Mouse (Mus musculus) MEL (cell line): ENCODE measurements around the gene Tmem161a. TPM values are rescaled to one million over a fixed set of nuclear protein-coding genes. Genes with fewer than 3 reads are reported as not detected.

ENCODE experiments used
- DNase-seq: peaks from one replicate; pipeline ENCODE4 v3.0.0; 2011; ENCODE audit warnings: low read depth, low spot score
- H3K27ac ChIP-seq: 2 replicates; pipeline ENCODE4 v1.5.1; 2012; ENCODE audit warnings: low read depth, mild to moderate bottlenecking, control low read depth, low read length, moderate library complexity; ENCODE audit not compliant: control insufficient read depth
- H3K27me3 ChIP-seq, 2 experiments: fragments of 150-350 bp in 1 of 2; sonication (generic) in 1 of 2; 2 replicates each; pipeline ENCODE4 v1.6.1; 2012; ENCODE audit warnings: low read length in 2 of 2, mild to moderate bottlenecking in 2 of 2, improper control_type of control experiment in 1 of 2, moderate library complexity in 1 of 2; ENCODE audit not compliant: insufficient read depth in 2 of 2, control insufficient read depth in 1 of 2
- H3K36me3 ChIP-seq, 2 experiments: 2 replicates each; pipeline ENCODE4 v1.6.1; 2012 to 2014; ENCODE audit warnings: low read length in 2 of 2, improper control_type of control experiment in 1 of 2, inconsistent platforms in 1 of 2, mild to moderate bottlenecking in 1 of 2; ENCODE audit not compliant: insufficient read depth in 2 of 2, control insufficient read depth in 1 of 2
- H3K4me1 ChIP-seq, 2 experiments: fragments of 150-350 bp in 1 of 2; sonication (generic) in 1 of 2; 2 replicates each; pipeline ENCODE4 v1.6.1; 2012; ENCODE audit warnings: low read length in 2 of 2, improper control_type of control experiment in 1 of 2, mild to moderate bottlenecking in 1 of 2; ENCODE audit not compliant: insufficient read depth in 2 of 2, control insufficient read depth in 1 of 2
- H3K4me3 ChIP-seq, 2 experiments: fragments of 150-350 bp in 1 of 2; sonication (generic) in 1 of 2; 2 replicates each; pipeline ENCODE4 v1.5.1; 2012; ENCODE audit warnings: low read depth in 2 of 2, low read length in 2 of 2, mild to moderate bottlenecking in 2 of 2, moderate library complexity in 2 of 2, control low read depth in 1 of 2, improper control_type of control experiment in 1 of 2; ENCODE audit not compliant: control insufficient read depth in 1 of 2, insufficient read depth in 1 of 2
- H3K79me2 ChIP-seq: 2 replicates; pipeline ENCODE4 v1.6.1; 2012; ENCODE audit warnings: mild to moderate bottlenecking, low read length, moderate library complexity; ENCODE audit not compliant: control insufficient read depth, poor library complexity, insufficient read depth
- H3K9ac ChIP-seq: 2 replicates; pipeline ENCODE4 v1.6.1; 2012; ENCODE audit warnings: low read depth, mild to moderate bottlenecking, control low read depth, low read length, moderate library complexity; ENCODE audit not compliant: control insufficient read depth, poor library complexity, severe bottlenecking
- H3K9me3 ChIP-seq: fragments of 150-350 bp; sonication (generic); replicated peaks from 2 replicates; pipeline ENCODE4 v1.6.1; 2012; ENCODE audit warnings: mild to moderate bottlenecking, low read length, improper control_type of control experiment, moderate library complexity; ENCODE audit not compliant: insufficient read depth
- BHLHE40 ChIP-seq: IDR thresholded peaks from 2 replicates; pipeline ENCODE4 v1.6.1; 2012; ENCODE audit warnings: low read depth, mild to moderate bottlenecking, inconsistent platforms, low read length, improper control_type of control experiment, borderline replicate concordance
- CHD1 ChIP-seq: IDR thresholded peaks from 2 replicates; pipeline ENCODE4 v1.6.1; 2012; ENCODE audit warnings: low read depth, mild to moderate bottlenecking, inconsistent platforms, low read length, improper control_type of control experiment
- CTCF ChIP-seq, 3 experiments: IDR thresholded peaks in 2 of 3; conservative IDR thresholded peaks in 1 of 3; 2 replicates each; pipeline ENCODE4 v1.5.1; 2011 to 2012; ENCODE audit warnings: low read length in 3 of 3, low read depth in 2 of 3, mild to moderate bottlenecking in 2 of 3, improper control_type of control experiment in 1 of 3, inconsistent platforms in 1 of 3, mixed read lengths in 1 of 3, moderate library complexity in 1 of 3; ENCODE audit not compliant: control insufficient read depth in 1 of 3, insufficient read depth in 1 of 3, poor library complexity in 1 of 3, severe bottlenecking in 1 of 3
- ELF1 ChIP-seq: IDR thresholded peaks from 2 replicates; pipeline ENCODE4 v1.6.1; 2014; ENCODE audit warnings: low read depth, mild to moderate bottlenecking, inconsistent platforms, low read length, improper control_type of control experiment, moderate library complexity
- EP300 ChIP-seq, 2 experiments: IDR thresholded peaks; 2 replicates each; pipeline ENCODE4 v1.6.1; 2011; ENCODE audit warnings: improper control_type of control experiment in 2 of 2, low read length in 2 of 2, low read depth in 1 of 2, mild to moderate bottlenecking in 1 of 2
- ETS1 ChIP-seq: IDR thresholded peaks from 2 replicates; pipeline ENCODE4 v1.6.1; 2012; ENCODE audit warnings: low read depth, mild to moderate bottlenecking, inconsistent platforms, low read length, improper control_type of control experiment, moderate library complexity
- GATA1 ChIP-seq: IDR thresholded peaks from 2 replicates; pipeline ENCODE4 v1.6.1; 2011; ENCODE audit warnings: low read depth, low read length, improper control_type of control experiment
- KAT2A ChIP-seq: conservative IDR thresholded peaks from 2 replicates; pipeline ENCODE4 v1.6.1; 2012; ENCODE audit warnings: low read depth, low read length, improper control_type of control experiment, inconsistent platforms
- MAX ChIP-seq: IDR thresholded peaks from 2 replicates; pipeline ENCODE4 v1.6.1; 2011; ENCODE audit warnings: low read length, improper control_type of control experiment
- MAZ ChIP-seq: IDR thresholded peaks from 2 replicates; pipeline ENCODE4 v1.6.1; 2012; ENCODE audit warnings: low read depth, mild to moderate bottlenecking, inconsistent platforms, low read length, improper control_type of control experiment
- MYB ChIP-seq: IDR thresholded peaks from 2 replicates; pipeline ENCODE4 v1.6.1; 2011; ENCODE audit warnings: mild to moderate bottlenecking, low read depth, low read length, improper control_type of control experiment
- MYC ChIP-seq: IDR thresholded peaks from 2 replicates; pipeline ENCODE4 v1.6.1; 2011; ENCODE audit warnings: low read depth, mild to moderate bottlenecking, low read length, improper control_type of control experiment, moderate library complexity
- NRF1 ChIP-seq: IDR thresholded peaks from 2 replicates; pipeline ENCODE4 v1.6.1; 2014; ENCODE audit warnings: low read depth, mild to moderate bottlenecking, inconsistent platforms, low read length, improper control_type of control experiment, moderate library complexity; ENCODE audit not compliant: poor library complexity, insufficient read depth, severe bottlenecking
- POLR2A ChIP-seq, 2 experiments: IDR thresholded peaks; 2 replicates each; pipeline ENCODE4 v1.6.1; 2011 to 2012; ENCODE audit warnings: low read length in 2 of 2, mild to moderate bottlenecking in 2 of 2, control low read depth in 1 of 2, improper control_type of control experiment in 1 of 2, low read depth in 1 of 2, moderate library complexity in 1 of 2; ENCODE audit not compliant: control insufficient read depth in 1 of 2, insufficient read depth in 1 of 2, poor library complexity in 1 of 2
- POLR2AphosphoS2 ChIP-seq: IDR thresholded peaks from 2 replicates; pipeline ENCODE4 v1.6.1; 2011; ENCODE audit warnings: low read length, improper control_type of control experiment
- RAD21 ChIP-seq: IDR thresholded peaks from 2 replicates; pipeline ENCODE4 v1.6.1; 2011; ENCODE audit warnings: mild to moderate bottlenecking, low read depth, low read length, improper control_type of control experiment
- SMC3 ChIP-seq: IDR thresholded peaks from 2 replicates; pipeline ENCODE4 v1.6.1; 2011; ENCODE audit warnings: low read depth, low read length, improper control_type of control experiment
- TBP ChIP-seq: IDR thresholded peaks from 2 replicates; pipeline ENCODE4 v1.8.0; 2011; ENCODE audit warnings: low read depth, low read length, improper control_type of control experiment
- UBTF ChIP-seq: IDR thresholded peaks from 2 replicates; pipeline ENCODE4 v1.6.1; 2012; ENCODE audit warnings: low read depth, mild to moderate bottlenecking, inconsistent platforms, low read length, improper control_type of control experiment, moderate library complexity, borderline replicate concordance; ENCODE audit not compliant: insufficient read depth
- USF2 ChIP-seq, 2 experiments: IDR thresholded peaks; 2 replicates each; pipeline ENCODE4 v1.6.1; 2011 to 2012; ENCODE audit warnings: improper control_type of control experiment in 2 of 2, low read length in 2 of 2, borderline replicate concordance in 1 of 2, inconsistent platforms in 1 of 2, low read depth in 1 of 2, mild to moderate bottlenecking in 1 of 2; ENCODE audit not compliant: insufficient read depth in 1 of 2
- ZMIZ1 ChIP-seq: IDR thresholded peaks from 2 replicates; pipeline ENCODE4 v1.6.1; 2012; ENCODE audit warnings: low read depth, mild to moderate bottlenecking, inconsistent platforms, low read length, improper control_type of control experiment, moderate library complexity
- ZNF384 ChIP-seq: IDR thresholded peaks from 2 replicates; pipeline ENCODE4 v1.6.1; 2012; ENCODE audit warnings: low read depth, mild to moderate bottlenecking, inconsistent platforms, low read length, improper control_type of control experiment
- polyA plus RNA-seq, 2 experiments: library from polyadenylated mRNA; stranded (reverse) in 1 of 2; unstranded in 1 of 2; fragments of >175 nt in 1 of 2; fragments of >200 nt in 1 of 2; gene quantifications; 2 replicates each; pipeline versions ENCODE4 v1.2.1 to v1.2.4; 2012; ENCODE audit warnings: low replicate concordance in 2 of 2, low read depth in 1 of 2; ENCODE audit not compliant: insufficient read length in 2 of 2, insufficient read depth in 1 of 2, missing spikeins in 1 of 2
- total RNA-seq: library from RNA; depleted of rRNA; stranded (reverse); fragments of 300-350 nt; gene quantifications from 2 replicates; pipeline ENCODE4 v1.2.3, GENCODE M21; 2012

The Tmem161a gene
- total and polyA plus RNA-seq, 3 experiments, result 50.7 to 51.4 TPM; not detected in 1

DNA sequence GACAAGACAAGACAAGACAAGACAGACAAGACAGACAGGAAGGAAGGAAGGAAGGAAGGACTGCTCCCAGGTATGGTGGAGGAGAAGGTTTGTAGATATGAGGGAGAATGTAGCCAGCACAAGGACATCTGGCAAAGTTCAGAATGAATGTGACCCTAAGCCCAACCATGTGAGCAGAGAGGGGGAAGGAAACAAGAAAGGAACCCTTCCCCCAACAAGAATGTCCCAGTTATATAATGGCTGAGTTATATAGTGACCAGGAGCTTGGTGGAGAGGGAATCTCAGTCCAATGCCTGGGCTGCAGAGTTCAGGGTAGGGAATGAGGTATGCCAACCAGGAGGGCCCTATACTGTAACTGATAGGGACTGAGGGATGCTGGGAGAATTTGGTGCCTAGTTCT lies 45.3 kb downstream of the Tmem161a start:
- H3K4me3 ChIP-seq, result no peak overlapping the region
- no peaks in the 10 kb centered on the region for H3K9me3 ChIP-seq
- no peak overlapping the region for H3K27ac ChIP-seq
- TF ChIP-seq NRF1, result no peak
- no peak for TF ChIP-seq USF2 (IDR thresholded peaks at IDR 0.05; ENCODE audit: borderline replicate concordance in 1 of 2, insufficient read depth in 1 of 2, low read depth in 1 of 2, low read length in 2 of 2)
- TF ChIP-seq UBTF, result no peak
- no peak for TF ChIP-seq ZMIZ1
- TF ChIP-seq POLR2AphosphoS2, result no peak
- no peak for TF ChIP-seq MAX
- no peak for TF ChIP-seq ELF1
- TF ChIP-seq SMC3, result no peak
- TF ChIP-seq MYC, result no peak
- no peak for TF ChIP-seq CTCF (IDR thresholded peaks at IDR 0.05 in 2 of 3, conservative IDR thresholded peaks at IDR 0.05 in 1 of 3; ENCODE audit: control insufficient read depth in 1 of 3, insufficient read depth in 1 of 3, low read depth in 2 of 3, low read length in 3 of 3, poor library complexity in 1 of 3, severe bottlenecking in 1 of 3)
- TF ChIP-seq MYB, result no peak
- no peak for TF ChIP-seq ETS1
- TF ChIP-seq EP300 (IDR thresholded peaks at IDR 0.05; ENCODE audit: low read depth in 1 of 2, low read length in 2 of 2), result no peak
- no peak for TF ChIP-seq BHLHE40
- TF ChIP-seq RAD21, result no peak
- no peak for TF ChIP-seq ZNF384
- no peak for TF ChIP-seq POLR2A (IDR thresholded peaks at IDR 0.05; ENCODE audit: control insufficient read depth in 1 of 2, insufficient read depth in 1 of 2, low read depth in 1 of 2, low read length in 2 of 2, poor library complexity in 1 of 2)
- TF ChIP-seq CHD1, result no peak
- no peak for DNase-seq
- no peak overlapping the region for H3K9ac ChIP-seq
- H3K36me3 ChIP-seq, result peaks cover 0 to 21% of the 10 kb centered on the region in 2 experiments; a peak in 2 of 4 replicates
- no peaks in the 10 kb centered on the region for H3K27me3 ChIP-seq
- no peaks in the 10 kb centered on the region for H3K79me2 ChIP-seq
- peaks cover 11 to 26% of the 10 kb centered on the region in 2 experiments for H3K4me1 ChIP-seq

GRCm38 (mm10) chr8:70219107-70219684 lies 47.0 kb downstream of the Tmem161a start:
- TF ChIP-seq MYB, result no peak
- TF ChIP-seq KAT2A, result no peak
- no peak for TF ChIP-seq GATA1
- TF ChIP-seq POLR2AphosphoS2, result no peak
- no peak for TF ChIP-seq TBP
- TF ChIP-seq MAZ, result no peak
- peaks cover 0 to 9% of the 10 kb centered on the region in 2 experiments; a peak in 2 of 4 replicates for H3K36me3 ChIP-seq
- no peak overlapping the region for H3K9ac ChIP-seq
- no peaks in the 10 kb centered on the region for H3K27me3 ChIP-seq
- no peak overlapping the region for H3K27ac ChIP-seq
- no peak overlapping the region for H3K4me3 ChIP-seq
- no peaks in the 10 kb centered on the region for H3K9me3 ChIP-seq
- no peak for DNase-seq
- H3K4me1 ChIP-seq, result peaks cover 6 to 13% of the 10 kb centered on the region in 2 experiments
- H3K79me2 ChIP-seq, result no peaks in the 10 kb centered on the region
